Mouse (Mus musculus) embryonic fibroblast, embryonic 13.5 days (primary cell): ENCODE measurements at regions not wholly inside any gene's neighbourhood (a gene's known extent, or its start where the extent isn't known, plus 50 kb on each side); places are given as distances from the start of the nearest gene placed in this dataset.

Source experiments
- H3K27ac ChIP-seq: 2 replicates; pipeline ENCODE4 v1.5.1; 2012; ENCODE audit warnings: low read length, control low read depth, inconsistent platforms; ENCODE audit not compliant: insufficient read depth
- H3K4me1 ChIP-seq: 2 replicates; pipeline ENCODE4 v1.6.1; 2011; ENCODE audit warnings: low read length; ENCODE audit not compliant: control insufficient read depth, insufficient read depth
- H3K4me3 ChIP-seq: 2 replicates; pipeline ENCODE4 v1.5.1; 2011; ENCODE audit warnings: mild to moderate bottlenecking, control low read depth, low read length; ENCODE audit not compliant: insufficient read depth
- CTCF ChIP-seq: IDR thresholded peaks from 2 replicates; pipeline ENCODE4 v1.5.1; 2011; ENCODE audit warnings: mild to moderate bottlenecking, control low read depth, low read length, moderate library complexity, borderline replicate concordance; ENCODE audit not compliant: insufficient read depth
- POLR2A ChIP-seq: IDR thresholded peaks from 2 replicates; pipeline ENCODE4 v1.6.1; 2011; ENCODE audit warnings: low read depth, mild to moderate bottlenecking, control low read depth, low read length, moderate library complexity

DNA sequence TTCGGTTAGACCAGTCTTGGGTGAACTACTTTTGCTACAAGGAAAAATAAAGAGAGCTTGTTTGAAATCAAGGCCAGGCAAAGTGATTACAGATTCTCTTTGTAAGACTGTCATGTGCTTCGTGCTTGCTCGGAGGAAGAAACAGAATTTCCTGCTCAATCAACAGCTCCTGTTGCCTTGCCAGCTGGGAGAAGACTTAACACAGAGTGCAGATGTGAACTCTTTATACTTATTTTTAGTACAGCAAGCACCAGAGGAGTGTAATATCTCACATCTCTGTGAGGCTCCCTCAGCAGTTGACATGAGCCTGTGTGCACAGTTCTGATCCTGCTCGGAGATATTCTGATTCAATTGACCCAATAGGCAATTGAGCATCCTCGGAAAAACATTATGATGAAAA lies 207.9 kb downstream of the Il15 start:
- Histone ChIP-seq H3K4me1 (no peaks in the 10 kb centered on the region), H3K4me3 (no peak overlapping the region), H3K27ac (no peak overlapping the region)
- TF ChIP-seq POLR2A (no peak), CTCF (no peak)

- no peak for TF ChIP-seq POLR2A
- TF ChIP-seq CTCF = no peak
- Histone ChIP-seq H3K4me1 (no peaks in the 10 kb centered on the region), H3K4me3 (no peak overlapping the region), H3K27ac (no peak overlapping the region)
Observed at GRCm38 (mm10) chr8:82191011-82191410, 212.0 kb downstream of the Il15 start.

DNA sequence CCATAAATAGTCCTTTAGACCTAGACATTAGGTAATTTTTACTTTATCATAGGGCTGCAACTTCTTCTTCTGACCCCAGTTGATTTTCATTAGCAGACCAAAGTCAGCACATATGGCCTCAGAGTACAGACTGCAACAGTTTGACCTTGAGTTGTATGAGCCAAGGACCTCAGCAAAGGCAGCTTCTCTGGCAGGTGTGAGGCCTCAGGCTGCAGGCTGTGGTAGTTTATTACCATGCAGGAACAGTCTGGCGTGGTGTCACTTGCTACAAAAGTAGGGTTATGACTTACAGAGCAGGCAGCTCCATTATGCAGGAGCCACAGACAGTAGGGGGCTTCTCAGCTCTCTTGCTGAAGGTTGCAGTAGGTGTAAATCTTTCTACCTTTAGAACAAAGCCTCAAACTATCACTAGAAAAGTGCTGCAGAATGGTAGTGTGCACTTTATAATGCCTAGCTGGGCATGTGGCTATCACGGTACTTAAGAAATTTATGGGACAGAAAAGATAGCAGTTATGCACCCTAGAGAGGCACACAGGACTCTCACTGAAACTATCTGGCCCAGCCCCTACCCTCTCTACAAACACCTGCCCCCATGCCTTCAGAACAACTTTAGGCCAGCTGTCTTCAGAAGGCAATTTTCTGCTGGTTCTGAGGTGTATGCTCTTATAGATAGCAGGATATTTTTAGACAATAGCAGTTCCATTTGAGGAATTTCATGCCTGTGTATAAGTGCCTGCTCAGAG lies 215.7 kb downstream of the Il15 start:
- Histone ChIP-seq H3K27ac (no peak overlapping the region), H3K4me1 (no peaks in the 10 kb centered on the region), H3K4me3 (no peak overlapping the region)
- no peak for TF ChIP-seq CTCF
- TF ChIP-seq POLR2A = no peak

DNA sequence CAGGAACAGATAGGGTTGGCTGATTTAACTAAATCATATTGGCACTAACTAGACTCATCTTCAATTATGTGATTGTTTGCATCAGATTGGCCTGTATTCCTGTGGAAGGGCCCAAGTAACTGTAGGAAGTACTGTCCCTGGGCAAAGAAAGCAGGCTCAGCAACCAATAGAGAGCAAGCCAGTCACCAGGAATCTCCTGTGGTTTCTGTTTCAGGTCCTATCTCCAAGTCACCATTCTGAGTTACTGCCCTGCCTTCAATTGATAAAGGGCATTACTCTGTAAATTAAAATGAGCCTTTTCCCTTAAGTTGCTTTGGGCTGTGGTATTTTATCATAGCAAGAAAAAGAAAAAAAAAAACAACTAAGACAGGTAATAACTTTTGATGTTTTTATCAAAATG lies 219.0 kb downstream of the Il15 start:
- Histone ChIP-seq H3K4me3 (no peak overlapping the region), H3K4me1 (no peaks in the 10 kb centered on the region), H3K27ac (no peak overlapping the region)
- TF ChIP-seq POLR2A (no peak), CTCF (no peak)
